Mouse (Mus musculus) midbrain, postnatal 0 days (tissue): ENCODE results near the gene Rap1gds1. TPM values are rescaled to one million over a fixed set of nuclear protein-coding genes. Genes with fewer than 3 reads are reported as not detected.

Experiments used
- ATAC-seq: fragments of 200-750 bp; cut with Nextera tagmentation; 2 replicates; pipeline ENCODE4 v1.8.0; 2017; ENCODE audit warnings: moderate number of reproducible peaks, mild to moderate bottlenecking, moderate TSS enrichment, moderate library complexity; ENCODE audit not compliant: low FRiP score
- DNase-seq: peaks from one replicate; pipeline ENCODE4 v3.0.0-alpha.2; 2015; ENCODE audit warnings: low spot score
- H3K27ac ChIP-seq: fragments of 300-500 bp; sonication (generic); 2 replicates; pipeline ENCODE4 v1.5.1; 2014; ENCODE audit warnings: low read depth, mild to moderate bottlenecking, low read length, mixed read lengths
- H3K27me3 ChIP-seq: fragments of 300-500 bp; sonication (generic); 2 replicates; pipeline ENCODE4 v1.6.1; 2014; ENCODE audit warnings: low read length, control low read depth, mixed read lengths; ENCODE audit not compliant: insufficient read depth
- H3K36me3 ChIP-seq: fragments of 300-500 bp; sonication (generic); 2 replicates; pipeline ENCODE4 v1.6.1; 2014; ENCODE audit warnings: low read length, control low read depth, mixed read lengths; ENCODE audit not compliant: insufficient read depth
- H3K4me1 ChIP-seq: fragments of 300-500 bp; sonication (generic); 2 replicates; pipeline ENCODE4 v1.6.1; 2014; ENCODE audit warnings: mild to moderate bottlenecking, control low read depth, antibody characterized with exemption, low read length, mixed read lengths; ENCODE audit not compliant: insufficient read depth
- H3K4me2 ChIP-seq: fragments of 300-500 bp; sonication (generic); 2 replicates; pipeline ENCODE4 v1.6.1; 2014; ENCODE audit warnings: low read depth, mild to moderate bottlenecking, low read length, mixed read lengths; ENCODE audit not compliant: poor library complexity, severe bottlenecking
- H3K4me3 ChIP-seq: fragments of 300-500 bp; sonication (generic); 2 replicates; pipeline ENCODE4 v1.5.1; 2014; ENCODE audit warnings: low read depth, mild to moderate bottlenecking, low read length, moderate library complexity
- H3K9ac ChIP-seq: fragments of 300-500 bp; sonication (generic); replicated peaks from 2 replicates; pipeline ENCODE4 v1.6.1; 2014; ENCODE audit warnings: mild to moderate bottlenecking, low read length, moderate library complexity, mixed read lengths; ENCODE audit not compliant: poor library complexity, severe bottlenecking
- H3K9me3 ChIP-seq: fragments of 300-500 bp; sonication (generic); 2 replicates; pipeline ENCODE4 v1.6.1; 2016; ENCODE audit warnings: low read length, control low read depth
- CTCF ChIP-seq: IDR thresholded peaks from 2 replicates; pipeline ENCODE4 v1.5.1; 2016; ENCODE audit warnings: antibody characterized with exemption, mild to moderate bottlenecking
- WGBS: fragments of 180-500 bp; shearing (Covaris S2); extraction: QIAGEN DNeasy Blood & Tissue Kit; methylation state at CpG from one replicate; pipeline ENCODE4 v1.1.7; 2014; 5-methylcytosine and 5-hydroxymethylcytosine counted together
- polyA plus RNA-seq: library from polyadenylated mRNA; unstranded; fragments of >200 nt; fragmentation: Nextera tagmentation; extraction: Ambion mirVana; gene quantifications from 2 replicates; pipeline ENCODE4 v1.2.1, GENCODE M21; 2015
- total RNA-seq: library from RNA; depleted of rRNA; stranded (reverse); fragments of >200 nt; gene quantifications from 2 replicates; pipeline ENCODE4 v1.2.3, GENCODE M21; 2014

Gene Rap1gds1
- total and polyA plus RNA-seq, 2 experiments from 2014 or later: 76.6 to 110 TPM

DNA sequence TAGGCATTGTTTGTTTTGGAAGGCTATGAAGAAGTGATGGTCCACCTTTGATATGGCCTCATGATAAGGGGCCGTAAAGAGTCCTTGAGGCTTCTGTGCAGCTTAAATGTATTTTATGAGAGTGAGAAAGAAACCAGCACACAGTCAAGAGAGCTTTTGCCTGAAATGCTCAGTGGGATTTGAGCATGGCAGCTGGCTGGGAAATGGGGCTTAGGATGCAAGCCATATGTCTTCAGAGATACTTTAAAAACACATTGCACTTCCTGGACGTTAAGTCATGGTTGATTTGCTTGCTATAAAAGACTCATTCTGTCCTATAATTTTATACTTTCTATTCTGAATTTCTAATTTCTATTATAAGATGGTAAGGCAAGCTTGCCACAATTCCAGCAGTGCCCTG lies 28.9 kb upstream of the Rap1gds1 start:
- no peaks in the 10 kb centered on the region for H3K27me3 ChIP-seq
- ATAC-seq (no peak), DNase-seq (no peak)
- H3K9me3 ChIP-seq: no peaks in the 10 kb centered on the region
- no peak overlapping the region for H3K4me2 ChIP-seq
- no peak overlapping the region for H3K27ac ChIP-seq
- no peaks in the 10 kb centered on the region for H3K4me1 ChIP-seq
- no peaks in the 10 kb centered on the region for H3K36me3 ChIP-seq
- TF ChIP-seq CTCF: no peak
- 44% methylated on average over 2 of the region's 2 CpGs for WGBS
- H3K9ac ChIP-seq: no peak overlapping the region
- H3K4me3 ChIP-seq: no peak overlapping the region

DNA sequence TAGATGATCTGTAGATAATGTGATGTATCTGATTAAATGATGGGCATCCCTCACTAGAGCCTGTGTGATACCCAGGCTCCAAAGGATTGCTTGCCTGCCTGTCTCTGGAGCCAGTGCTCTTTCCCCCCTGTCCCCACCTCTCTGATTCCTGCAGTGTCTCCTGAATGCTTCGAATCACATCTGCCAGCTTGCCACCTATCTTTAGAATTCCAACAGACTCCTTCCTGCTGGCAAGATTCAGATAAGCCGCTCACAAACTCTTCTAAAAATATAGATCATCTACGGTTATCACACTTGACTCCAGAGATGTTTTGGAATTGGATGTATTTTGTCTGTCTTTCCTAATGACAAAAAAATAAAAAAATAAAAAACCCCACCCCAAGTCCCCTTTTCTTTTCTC lies 28.3 kb upstream of the Rap1gds1 start:
- no peak overlapping the region for H3K27ac ChIP-seq
- H3K36me3 ChIP-seq: no peaks in the 10 kb centered on the region
- no peaks in the 10 kb centered on the region for H3K27me3 ChIP-seq
- no peak overlapping the region for H3K4me3 ChIP-seq
- ATAC-seq (no peak), DNase-seq (no peak)
- no peak for TF ChIP-seq CTCF
- H3K4me1 ChIP-seq: no peaks in the 10 kb centered on the region
- H3K9me3 ChIP-seq: no peaks in the 10 kb centered on the region
- WGBS: 83% methylated on average over 3 of the region's 3 CpGs
- H3K4me2 ChIP-seq: no peak overlapping the region
- H3K9ac ChIP-seq: no peak overlapping the region

DNA sequence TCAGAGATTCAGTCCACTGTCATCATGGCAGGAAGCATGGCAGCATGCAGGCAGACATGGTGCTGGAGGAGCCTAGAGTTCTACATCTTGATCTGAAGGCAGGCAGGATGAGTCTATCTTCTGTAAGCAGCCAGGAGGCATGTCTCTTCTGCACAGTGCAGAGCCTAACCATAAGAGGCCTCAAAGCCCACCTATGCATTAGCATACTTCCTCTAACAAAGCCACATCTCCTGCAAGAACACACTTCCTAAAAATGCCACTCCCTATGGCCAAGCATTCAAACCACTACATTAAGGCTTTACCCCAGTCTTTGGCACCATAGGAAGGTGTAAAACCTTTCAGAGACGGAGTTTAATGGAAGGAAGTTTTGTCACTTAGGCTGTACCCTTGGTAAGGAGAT lies 26.9 kb upstream of the Rap1gds1 start:
- ATAC-seq (no peak), DNase-seq (no peak)
- H3K27me3 ChIP-seq: no peaks in the 10 kb centered on the region
- TF ChIP-seq CTCF: no peak
- no peaks in the 10 kb centered on the region for H3K9me3 ChIP-seq
- H3K36me3 ChIP-seq: no peaks in the 10 kb centered on the region
- no peak overlapping the region for H3K4me3 ChIP-seq
- no peaks in the 10 kb centered on the region for H3K4me1 ChIP-seq
- WGBS: 79% methylated on average over 1 of the region's 1 CpGs
- H3K4me2 ChIP-seq: no peak overlapping the region
- H3K27ac ChIP-seq: no peak overlapping the region
- no peak overlapping the region for H3K9ac ChIP-seq

GRCm38 (mm10) chr3:139099284-139099683 lies 24.3 kb upstream of the Rap1gds1 start:
- WGBS: 93% methylated on average over 5 of the region's 5 CpGs
- no peak for DNase-seq

DNA sequence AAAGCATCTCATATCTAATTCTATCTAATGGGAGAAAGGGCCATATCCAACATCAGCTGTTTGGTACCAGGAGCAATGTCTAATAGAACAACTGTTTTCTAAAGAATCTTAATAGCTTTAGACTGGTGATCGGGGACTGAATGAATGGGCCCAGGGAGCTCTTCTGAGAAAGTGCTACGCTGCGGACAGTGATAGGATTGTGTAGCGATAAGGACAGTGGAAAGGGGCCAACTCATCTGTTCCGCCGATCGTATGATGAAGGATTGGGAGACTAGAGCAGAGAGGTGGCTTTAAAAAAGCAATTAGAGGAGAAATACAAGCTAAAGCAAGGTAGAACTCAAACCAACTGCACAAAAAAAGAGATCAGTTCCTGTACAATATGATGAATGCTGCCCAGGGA lies 20.9 kb upstream of the Rap1gds1 start:
- no peak for TF ChIP-seq CTCF
- DNase-seq (peak; percentile 6), ATAC-seq (no peak)
- H3K27me3 ChIP-seq: no peaks in the 10 kb centered on the region
- no peak overlapping the region for H3K4me2 ChIP-seq
- H3K36me3 ChIP-seq: no peaks in the 10 kb centered on the region
- no peak overlapping the region for H3K9ac ChIP-seq
- no peak overlapping the region for H3K27ac ChIP-seq
- no peak overlapping the region for H3K4me3 ChIP-seq
- no peaks in the 10 kb centered on the region for H3K9me3 ChIP-seq
- WGBS: 47% methylated on average over 7 of the region's 7 CpGs
- H3K4me1 ChIP-seq: no peaks in the 10 kb centered on the region

More at GRCm38 (mm10) chr3:139099284-139099683, 24.3 kb upstream of the Rap1gds1 start:
- no peak for TF ChIP-seq CTCF
- no peaks in the 10 kb centered on the region for H3K4me1 ChIP-seq
- H3K27me3 ChIP-seq: no peaks in the 10 kb centered on the region
- H3K27ac ChIP-seq: no peak overlapping the region
- no peak for ATAC-seq
- no peak overlapping the region for H3K9ac ChIP-seq
- H3K4me2 ChIP-seq: no peak overlapping the region
- no peaks in the 10 kb centered on the region for H3K36me3 ChIP-seq
- H3K4me3 ChIP-seq: no peak overlapping the region
- H3K9me3 ChIP-seq: no peaks in the 10 kb centered on the region

GRCm38 (mm10) chr3:139088526-139088925 lies 13.5 kb upstream of the Rap1gds1 start:
- WGBS: 88% methylated on average over 3 of the region's 3 CpGs
- Histone ChIP-seq H3K4me3 (no peak overlapping the region), H3K9me3 (0 out of 2 replicates have a peak, but pooled peaks cover 2% of the 10 kb centered on the region), H3K4me1 (no peaks in the 10 kb centered on the region), H3K9ac (no peak overlapping the region), H3K36me3 (no peaks in the 10 kb centered on the region), H3K27me3 (no peaks in the 10 kb centered on the region), H3K27ac (no peak overlapping the region), H3K4me2 (no peak overlapping the region)
- no peak for TF ChIP-seq CTCF
- ATAC-seq: no peak
- no peak for DNase-seq
